Mouse (Mus musculus) thymus, postnatal 36 days (tissue): Measurements from ENCODE around the gene Sdf2.
A peak's percentile ranks its signal among the peaks of the same experiment; 100 is the strongest.

ENCODE experiments used
- DNase-seq, 2 experiments: peaks; one replicate each; pipeline ENCODE4 v3.0.0; 2022; ENCODE audit warnings: mixed read lengths in 2 of 2

Sdf2 gene

GRCm38 (mm10) chr11:78262550-78262949 lies 17.0 kb downstream of the Sdf2 start:
- peak; percentile 54 to 66 for DNase-seq

GRCm38 (mm10) chr11:78265571-78265970 lies 20.0 kb downstream of the Sdf2 start:
- no peak for DNase-seq

- DNase-seq = no peak
Observed at GRCm38 (mm10) chr11:78271986-78272385, 26.4 kb downstream of the Sdf2 start.

DNA sequence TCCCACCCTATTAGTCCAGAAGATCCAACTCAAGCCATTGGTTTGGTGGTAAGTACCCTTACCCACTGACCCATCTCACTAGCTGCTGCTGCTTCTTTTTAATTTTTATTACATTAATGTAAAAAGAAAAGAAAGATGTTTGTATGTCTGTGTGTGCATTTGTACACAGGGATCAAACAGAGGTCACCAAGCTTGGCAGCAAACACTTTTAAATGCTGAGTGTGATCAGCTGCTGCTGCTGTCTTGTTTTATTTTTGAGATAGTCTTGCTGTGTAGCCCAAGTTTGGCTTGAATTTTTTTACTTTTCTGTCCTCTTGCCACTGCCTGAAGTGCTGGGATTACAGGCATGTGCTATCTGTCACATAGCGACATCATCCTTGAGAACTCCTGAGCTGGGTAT lies 30.1 kb downstream of the Sdf2 start:
- no peak for DNase-seq

DNA sequence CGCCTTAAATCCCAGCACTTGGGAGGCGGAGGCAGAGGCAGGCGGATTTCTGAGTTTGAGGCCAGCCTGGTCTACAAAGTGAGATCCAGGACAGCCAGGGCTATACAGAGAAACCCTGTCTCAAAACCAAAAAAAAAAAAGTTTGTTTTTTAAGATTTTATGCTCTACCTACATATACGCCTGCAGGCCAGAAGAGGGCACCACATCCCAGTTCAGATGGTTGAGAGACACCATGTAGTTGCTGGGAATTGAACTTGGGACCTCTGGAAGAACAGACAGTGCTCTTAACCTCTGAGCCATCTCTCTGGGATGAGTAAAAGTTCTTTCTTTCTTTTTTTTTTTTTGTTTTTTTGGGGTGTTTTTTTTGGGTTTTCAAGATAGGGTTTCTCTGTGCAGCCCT lies 30.6 kb downstream of the Sdf2 start:
- DNase-seq = peak in 1 of 2 experiments; percentile 8

GRCm38 (mm10) chr11:78278853-78279252 lies 33.3 kb downstream of the Sdf2 start:
- no peak for DNase-seq

- DNase-seq = no peak
Observed at GRCm38 (mm10) chr11:78279586-78279985, 34.0 kb downstream of the Sdf2 start.

DNA sequence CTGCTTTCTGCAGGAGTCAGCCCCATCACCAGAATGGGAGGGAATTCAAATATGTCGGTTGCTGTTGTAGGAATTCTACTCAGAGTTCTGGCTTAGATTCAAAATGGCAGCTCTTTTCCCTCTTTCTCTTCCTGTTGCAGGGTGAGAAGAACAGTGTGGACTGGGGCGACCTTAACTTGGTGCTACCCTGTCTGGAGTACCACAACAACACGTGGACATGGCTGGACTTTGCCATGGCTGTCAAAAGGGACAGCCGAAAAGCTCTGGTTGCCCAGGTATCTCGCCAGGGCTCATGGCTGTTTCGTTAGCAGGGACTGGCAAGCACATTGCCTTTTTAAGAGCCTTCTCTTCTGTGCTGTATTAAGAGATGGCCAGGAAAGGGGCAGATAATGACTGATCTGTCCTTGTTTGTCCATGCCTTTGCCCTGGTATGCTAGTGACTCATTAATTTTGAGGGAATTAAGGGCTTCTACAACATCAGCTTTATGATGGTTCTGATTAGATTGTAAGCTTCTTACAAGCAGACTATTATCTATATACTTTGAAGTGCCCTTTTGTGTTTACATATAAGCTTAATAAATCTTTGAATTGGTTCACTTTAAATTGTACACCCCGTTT lies 43.7 kb downstream of the Sdf2 start:
- DNase-seq = no peak

DNA sequence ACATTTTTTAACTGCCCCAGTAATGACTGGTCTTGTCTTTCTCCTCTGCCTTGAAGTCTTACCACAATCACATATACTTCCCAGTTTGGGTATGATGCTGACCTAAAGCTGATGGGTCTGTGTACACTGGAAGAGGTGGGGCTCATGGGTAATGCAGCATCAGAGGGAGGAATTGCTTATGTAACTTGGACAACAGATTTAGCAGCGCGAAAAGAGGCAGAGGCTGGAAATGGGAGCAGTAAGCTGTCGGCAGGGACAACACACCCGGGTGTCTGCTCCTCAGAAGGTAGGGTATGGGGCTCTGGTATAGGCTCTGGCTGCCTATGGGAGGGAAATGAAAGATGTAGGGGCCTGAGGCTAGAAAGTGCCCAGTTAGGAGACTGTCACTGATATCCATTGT lies 45.1 kb downstream of the Sdf2 start, which contains the start of gene BC030499:
TSS of gene BC030499 (plus strand) at position 188 of the 400 bp plus-strand sequence.
- no peak for DNase-seq

- DNase-seq = no peak
Observed at GRCm38 (mm10) chr11:78294585-78294984, 49.0 kb downstream of the Sdf2 start.

- no peak for DNase-seq
Observed at GRCm38 (mm10) chr11:78300917-78301316, 55.4 kb downstream of the Sdf2 start.

DNA sequence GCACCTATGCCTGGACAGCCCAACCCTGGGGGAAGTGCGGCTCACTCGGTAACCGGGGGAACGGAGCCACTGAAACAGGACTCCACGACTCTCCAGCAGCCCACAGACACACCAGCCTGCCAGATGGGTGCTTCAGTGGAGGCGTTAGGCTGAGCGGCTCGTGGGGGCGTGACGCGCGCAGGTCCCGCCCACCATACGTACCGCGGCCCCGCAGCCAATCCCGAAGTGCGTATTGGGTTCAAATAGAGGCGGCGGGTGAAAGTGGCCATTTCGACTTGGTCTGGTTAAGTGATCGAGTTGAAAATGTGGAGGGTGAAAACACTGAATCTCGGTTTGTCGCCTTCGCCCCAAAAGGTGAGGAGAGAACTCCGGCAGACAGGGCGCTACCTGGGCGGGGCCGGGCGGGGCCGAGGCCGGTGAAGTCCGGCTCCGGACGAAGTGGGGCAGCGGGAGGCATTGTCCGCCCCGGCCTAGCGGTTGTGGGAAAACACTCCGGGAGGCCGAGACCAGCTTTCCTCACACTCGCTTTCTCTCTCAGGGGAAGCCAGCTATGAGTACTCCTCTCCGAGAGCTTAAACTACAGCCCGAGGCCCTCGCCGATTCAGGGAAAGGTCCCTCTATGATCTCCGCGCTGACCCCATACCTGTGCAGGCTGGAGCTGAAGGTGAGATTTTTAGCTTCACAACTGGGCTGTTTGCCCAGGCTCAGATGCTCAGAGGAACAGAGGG lies 56.0 kb downstream of the Sdf2 start, which contains the start of gene Spag5:
TSS of gene Spag5 (plus strand) at position 173 of the 728 bp plus-strand sequence.
- DNase-seq = peak; percentile 89 to 91
